Mouse (Mus musculus) thymus, adult 2 months (tissue): ENCODE data around the gene Rgcc. TPM values are rescaled to one million over a fixed set of nuclear protein-coding genes. Genes with fewer than 3 reads are reported as not detected.
A peak's percentile ranks its signal among the peaks of the same experiment; 100 is the strongest.

ENCODE experiments used
- DNase-seq: peaks from one replicate; pipeline ENCODE4 v3.0.0; 2021
- H3K27ac ChIP-seq: fragments of 200-500 bp; 2 replicates; pipeline ENCODE4 v1.5.1; 2012; ENCODE audit warnings: low read length, control low read depth; ENCODE audit not compliant: control insufficient read depth, insufficient read depth
- H3K27me3 ChIP-seq: fragments of 200-500 bp; 2 replicates; pipeline ENCODE4 v1.6.1; 2012; ENCODE audit warnings: mild to moderate bottlenecking, low read length, moderate library complexity, mixed read lengths; ENCODE audit not compliant: control insufficient read depth, insufficient read depth
- H3K36me3 ChIP-seq: fragments of 200-500 bp; 2 replicates; pipeline ENCODE4 v1.6.1; 2012; ENCODE audit warnings: mild to moderate bottlenecking, low read length, moderate library complexity; ENCODE audit not compliant: control insufficient read depth, insufficient read depth
- H3K4me1 ChIP-seq: fragments of 200-500 bp; replicated peaks from 2 replicates; pipeline ENCODE4 v1.6.1; 2012; ENCODE audit warnings: low read length; ENCODE audit not compliant: control insufficient read depth, insufficient read depth
- H3K4me3 ChIP-seq: fragments of 200-500 bp; 2 replicates; pipeline ENCODE4 v1.5.1; 2012; ENCODE audit warnings: mild to moderate bottlenecking, low read length, control low read depth, moderate library complexity; ENCODE audit not compliant: control insufficient read depth, insufficient read depth
- CTCF ChIP-seq: fragments of 200-500 bp; IDR thresholded peaks from 2 replicates; pipeline ENCODE4 v1.5.1; 2012; ENCODE audit warnings: mild to moderate bottlenecking, control low read depth, low read length, moderate library complexity, borderline replicate concordance; ENCODE audit not compliant: control insufficient read depth, poor library complexity, insufficient read depth; ENCODE audit errors: extremely low read depth
- POLR2A ChIP-seq: fragments of 200-500 bp; IDR thresholded peaks from 2 replicates; pipeline ENCODE4 v1.6.1; 2012; ENCODE audit warnings: mild to moderate bottlenecking, low read length, control low read depth, moderate library complexity; ENCODE audit not compliant: control insufficient read depth, poor library complexity, insufficient read depth; ENCODE audit errors: extremely low read depth
- WGBS: fragments of 180-500 bp; shearing (Covaris S2); methylation state at CpG from one replicate; pipeline ENCODE4 v1.1.7; 2018; 5-methylcytosine and 5-hydroxymethylcytosine counted together
- polyA plus RNA-seq: library from polyadenylated mRNA; depleted of rRNA; stranded (reverse); fragments of >200 nt; gene quantifications from 2 replicates; pipeline ENCODE4 v1.2.3, GENCODE M21; 2012

Rgcc gene
- polyA plus RNA-seq, 1 experiment = 880 TPM

DNA sequence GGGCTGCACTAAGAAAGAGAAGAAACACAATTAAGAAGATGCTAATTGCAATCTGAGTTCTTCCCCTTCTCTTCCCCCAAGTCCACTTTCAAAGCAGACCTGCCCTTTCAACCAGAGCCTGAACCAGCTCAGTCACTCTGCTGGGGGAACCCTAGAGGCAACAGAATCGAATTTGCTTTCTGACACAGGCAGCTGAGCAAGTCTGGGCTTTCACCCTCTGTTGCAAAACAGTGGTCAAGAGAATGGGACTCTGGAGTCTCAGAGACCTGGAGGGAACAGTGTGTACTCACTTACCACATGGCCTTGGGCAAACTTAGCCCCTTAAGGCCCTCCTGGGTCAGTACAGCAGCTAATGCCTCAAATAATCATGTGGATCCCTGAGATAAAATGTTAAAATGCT lies 34.1 kb downstream of the Rgcc start:
- peak overlapping the region; percentile 99 for H3K27ac ChIP-seq
- no peak for TF ChIP-seq CTCF
- no peak for TF ChIP-seq POLR2A
- no peak for DNase-seq
- 7% methylated on average over 1 of the region's 1 CpGs for WGBS
- H3K36me3 ChIP-seq = no peaks in the 10 kb centered on the region
- peaks cover 56% of the 10 kb centered on the region for H3K4me1 ChIP-seq
- H3K4me3 ChIP-seq = no peak overlapping the region
- H3K27me3 ChIP-seq = no peaks in the 10 kb centered on the region

DNA sequence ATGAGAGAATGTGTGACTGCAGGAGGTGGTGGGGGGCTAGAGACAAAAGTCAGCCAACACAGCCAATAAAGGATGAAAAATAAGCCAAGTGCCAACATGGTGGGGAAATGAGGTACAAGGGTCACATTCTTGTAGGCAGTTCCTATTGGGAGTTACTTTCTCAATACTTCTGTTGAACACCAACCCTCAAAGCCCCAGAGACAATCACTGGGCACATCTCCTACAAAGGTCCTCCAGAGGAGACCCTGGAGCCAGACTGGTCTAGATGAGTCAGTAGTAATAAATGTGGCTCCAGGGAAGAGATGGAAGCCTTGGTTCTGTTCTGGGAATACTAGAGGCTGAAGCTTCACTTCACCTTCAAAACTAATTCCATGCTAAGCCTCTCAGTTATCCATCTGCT lies 35.0 kb downstream of the Rgcc start:
- Histone ChIP-seq H3K27ac (peak overlapping the region; percentile 51), H3K36me3 (no peaks in the 10 kb centered on the region), H3K4me1 (peaks cover 51% of the 10 kb centered on the region), H3K27me3 (no peaks in the 10 kb centered on the region), H3K4me3 (no peak overlapping the region)
- TF ChIP-seq POLR2A = no peak
- no peak for TF ChIP-seq CTCF
- no peak for DNase-seq

DNA sequence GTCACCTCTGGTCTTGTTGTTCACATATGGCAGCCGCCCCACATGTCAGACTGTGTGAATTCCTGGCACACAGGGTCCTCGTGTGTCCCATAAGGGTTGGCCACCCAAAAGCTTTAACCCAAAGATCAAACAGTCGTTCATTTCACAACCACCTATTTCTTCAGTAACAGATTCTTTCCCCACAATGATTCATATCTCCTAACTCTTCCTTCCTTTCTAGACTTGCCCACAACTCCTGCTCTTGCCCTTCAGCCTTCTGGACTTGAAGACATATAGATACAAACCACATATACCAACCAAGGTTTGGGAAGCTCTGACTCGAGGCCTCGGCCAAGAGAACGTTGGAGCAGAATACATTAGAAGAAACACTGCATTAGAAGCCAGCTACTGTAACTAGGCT lies 35.7 kb downstream of the Rgcc start:
- TF ChIP-seq POLR2A (no peak), CTCF (no peak)
- WGBS = 20% methylated on average over 6 of the region's 6 CpGs
- no peaks in the 10 kb centered on the region for H3K27me3 ChIP-seq
- H3K4me3 ChIP-seq = no peak overlapping the region
- DNase-seq = no peak
- H3K27ac ChIP-seq = peak overlapping the region; percentile 51
- peaks cover 51% of the 10 kb centered on the region for H3K4me1 ChIP-seq
- H3K36me3 ChIP-seq = no peaks in the 10 kb centered on the region

DNA sequence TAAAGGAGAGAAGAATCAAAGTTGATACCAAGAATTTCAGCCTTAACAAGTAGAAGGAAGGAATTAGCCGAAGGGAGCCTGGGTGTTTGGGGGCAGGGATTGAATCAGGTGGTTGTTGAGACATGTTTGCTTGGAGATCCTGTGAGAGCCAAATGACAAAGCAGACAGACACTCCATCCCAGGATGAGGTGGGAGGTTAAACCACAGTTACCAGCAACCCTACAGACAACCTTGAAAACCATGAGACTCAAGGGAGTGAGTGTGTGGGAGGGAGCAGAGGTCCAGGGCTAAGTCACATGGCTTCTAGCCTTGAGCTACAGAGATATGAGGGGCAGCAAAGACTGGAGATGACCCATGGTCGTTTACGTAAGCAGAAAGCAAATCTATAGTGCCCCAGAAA lies 38.1 kb downstream of the Rgcc start:
- Histone ChIP-seq H3K4me1 (peaks cover 47% of the 10 kb centered on the region), H3K27me3 (no peaks in the 10 kb centered on the region), H3K36me3 (no peaks in the 10 kb centered on the region), H3K4me3 (no peak overlapping the region), H3K27ac (no peak overlapping the region; the same call in 1 of the 2 replicates)
- 84% methylated on average over 3 of the region's 3 CpGs for WGBS
- no peak for TF ChIP-seq CTCF
- TF ChIP-seq POLR2A = no peak
- no peak for DNase-seq

DNA sequence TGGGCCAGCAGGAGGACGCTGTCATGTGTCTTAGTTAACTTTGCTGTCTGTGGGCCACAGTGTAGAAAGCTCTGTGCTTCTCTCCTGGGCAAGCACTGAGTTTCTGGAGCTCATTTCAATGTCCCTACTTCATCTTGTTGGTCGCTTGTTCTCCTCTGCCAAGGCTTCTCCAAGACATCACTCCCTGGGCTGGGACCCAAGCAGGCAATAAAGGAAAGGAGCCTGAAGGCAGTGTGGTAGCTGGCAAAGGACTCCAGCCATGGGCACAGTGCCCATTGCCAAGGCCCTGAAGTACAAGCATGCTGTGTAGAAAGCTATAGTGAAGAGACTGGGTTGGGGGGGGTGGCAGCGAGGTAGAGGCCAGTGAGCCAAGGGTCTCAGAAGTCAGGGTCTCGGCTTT lies 38.8 kb downstream of the Rgcc start:
- no peak overlapping the region for H3K4me3 ChIP-seq
- WGBS = 90% methylated on average over 4 of the region's 4 CpGs
- no peaks in the 10 kb centered on the region for H3K27me3 ChIP-seq
- peaks cover 52% of the 10 kb centered on the region for H3K4me1 ChIP-seq
- DNase-seq = no peak
- TF ChIP-seq CTCF = no peak
- TF ChIP-seq POLR2A = no peak
- no peaks in the 10 kb centered on the region for H3K36me3 ChIP-seq
- H3K27ac ChIP-seq = no peak overlapping the region

DNA sequence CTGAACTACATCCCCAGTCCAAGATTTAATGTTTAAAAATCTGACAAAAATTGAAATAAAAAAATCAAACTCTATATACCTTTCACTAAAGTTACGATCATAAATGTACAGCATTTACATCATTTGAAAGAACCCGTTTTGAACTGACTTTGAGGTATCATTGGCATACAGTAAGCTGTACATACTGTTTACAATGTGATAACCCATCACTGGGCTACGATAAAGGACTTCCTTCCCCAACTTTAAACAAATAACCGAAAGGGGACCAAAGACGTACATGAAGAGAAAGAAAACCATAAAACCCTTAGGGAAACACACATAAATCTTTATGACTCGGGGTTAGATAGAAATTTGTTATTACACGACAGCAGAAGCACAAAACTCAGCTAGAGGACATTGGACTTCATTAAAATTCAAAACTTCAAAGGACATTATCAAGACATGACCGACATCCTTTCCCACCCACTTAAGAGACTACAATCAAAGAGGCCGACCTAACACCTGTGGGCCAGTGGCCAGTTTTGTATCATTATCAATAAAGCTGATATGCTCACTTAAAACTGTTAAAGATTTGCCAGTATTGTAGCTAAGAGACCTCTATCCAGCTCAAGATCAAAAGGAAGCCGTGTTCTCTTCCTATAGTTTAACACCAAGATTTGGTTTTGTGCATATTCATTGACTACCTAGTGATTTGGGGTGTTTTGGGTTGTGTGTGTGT lies 42.2 kb downstream of the Rgcc start:
- 58% methylated on average over 10 of the region's 10 CpGs for WGBS
- Histone ChIP-seq H3K4me1 (peaks cover 48% of the 10 kb centered on the region), H3K27me3 (no peaks in the 10 kb centered on the region), H3K4me3 (no peak overlapping the region), H3K27ac (no peak overlapping the region), H3K36me3 (no peaks in the 10 kb centered on the region)
- TF ChIP-seq POLR2A = no peak
- no peak for DNase-seq

DNA sequence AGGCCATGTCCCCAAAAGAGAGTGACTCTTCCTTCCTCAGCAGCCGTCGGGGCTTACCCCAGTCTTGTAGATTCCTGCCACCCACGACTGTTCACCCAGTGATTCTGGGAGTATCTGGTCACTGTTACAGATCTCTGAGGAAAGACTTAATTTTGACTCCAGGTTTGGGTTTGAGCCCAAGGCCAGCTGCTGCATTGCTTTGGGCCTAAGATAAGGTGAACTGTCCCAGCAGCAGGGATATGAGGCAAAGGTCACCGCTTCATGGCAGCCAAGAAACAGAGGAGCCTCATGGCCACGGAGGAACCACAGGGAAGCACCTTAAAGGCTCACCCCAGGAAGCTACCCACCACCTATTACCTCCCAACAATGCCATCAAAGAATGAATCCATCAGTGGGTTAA lies 44.8 kb downstream of the Rgcc start:
- TF ChIP-seq CTCF = no peak
- TF ChIP-seq POLR2A = no peak
- Histone ChIP-seq H3K36me3 (no peaks in the 10 kb centered on the region), H3K27ac (peak overlapping the region; percentile 52), H3K4me3 (no peak overlapping the region), H3K27me3 (no peaks in the 10 kb centered on the region), H3K4me1 (peaks cover 38% of the 10 kb centered on the region)
- DNase-seq = no peak
- WGBS = 86% methylated on average over 5 of the region's 5 CpGs
